Mouse (Mus musculus) spleen, adult 12 weeks (tissue): ENCODE data around the gene Sema4c.
A peak's percentile ranks its signal among the peaks of the same experiment; 100 is the strongest.

Experiments
- DNase-seq: peaks from one replicate; pipeline ENCODE4 v3.0.0; 2022; ENCODE audit warnings: low spot score

The Sema4c gene

GRCm38 (mm10) chr1:36576991-36577675, 19.0 kb upstream of the Sema4c start:
- no peak for DNase-seq

GRCm38 (mm10) chr1:36575347-36575746, 17.2 kb upstream of the Sema4c start:
- no peak for DNase-seq

- DNase-seq: no peak
These were observed 16.2 kb upstream of the Sema4c start for GRCm38 (mm10) chr1:36574196-36574955.

- DNase-seq: no peak
These were observed 15.4 kb upstream of the Sema4c start for GRCm38 (mm10) chr1:36573524-36573923.

GRCm38 (mm10) chr1:36572709-36573108, 14.6 kb upstream of the Sema4c start:
- no peak for DNase-seq

- no peak for DNase-seq
These were observed 14.1 kb upstream of the Sema4c start for GRCm38 (mm10) chr1:36572140-36572700.

GRCm38 (mm10) chr1:36571627-36572026, 13.5 kb upstream of the Sema4c start:
- no peak for DNase-seq

GRCm38 (mm10) chr1:36570320-36570719, 12.2 kb upstream of the Sema4c start:
- DNase-seq: no peak

- DNase-seq: no peak
These were observed 11.6 kb upstream of the Sema4c start for GRCm38 (mm10) chr1:36569694-36570276.

GRCm38 (mm10) chr1:36568776-36569175, 10.6 kb upstream of the Sema4c start:
- no peak for DNase-seq

GRCm38 (mm10) chr1:36567818-36568603, 9.9 kb upstream of the Sema4c start:
- DNase-seq: no peak

GRCm38 (mm10) chr1:36566425-36566824, 8.3 kb upstream of the Sema4c start:
- no peak for DNase-seq

- no peak for DNase-seq
These were observed 6.0 kb upstream of the Sema4c start for GRCm38 (mm10) chr1:36564101-36564500.

- DNase-seq: no peak
These were observed 5.5 kb upstream of the Sema4c start for GRCm38 (mm10) chr1:36563632-36564031.

- no peak for DNase-seq
These were observed 5.0 kb upstream of the Sema4c start for GRCm38 (mm10) chr1:36563197-36563596.

- DNase-seq: no peak
These were observed 4.2 kb upstream of the Sema4c start for GRCm38 (mm10) chr1:36562388-36562787.

GRCm38 (mm10) chr1:36560903-36561302, 2.8 kb upstream of the Sema4c start:
- no peak for DNase-seq

- no peak for DNase-seq
These were observed 1.7 kb upstream of the Sema4c start for GRCm38 (mm10) chr1:36559888-36560287.

- no peak for DNase-seq
These were observed 1.1 kb upstream of the Sema4c start for GRCm38 (mm10) chr1:36559256-36559655.

- DNase-seq: no peak
These were observed 615 bp downstream of the Sema4c start for GRCm38 (mm10) chr1:36557457-36558011.

GRCm38 (mm10) chr1:36556553-36557456, 1.3 kb downstream of the Sema4c start:
- DNase-seq: peak; percentile 25
